Mouse (Mus musculus): ENCODE data around the gene Podxl. TPM values are rescaled to one million over a fixed set of nuclear protein-coding genes. Genes with fewer than 3 reads are reported as not detected.

The Podxl gene
- polyA plus RNA-seq, 1 experiment from 2014 or later, result 76.8 TPM

DNA sequence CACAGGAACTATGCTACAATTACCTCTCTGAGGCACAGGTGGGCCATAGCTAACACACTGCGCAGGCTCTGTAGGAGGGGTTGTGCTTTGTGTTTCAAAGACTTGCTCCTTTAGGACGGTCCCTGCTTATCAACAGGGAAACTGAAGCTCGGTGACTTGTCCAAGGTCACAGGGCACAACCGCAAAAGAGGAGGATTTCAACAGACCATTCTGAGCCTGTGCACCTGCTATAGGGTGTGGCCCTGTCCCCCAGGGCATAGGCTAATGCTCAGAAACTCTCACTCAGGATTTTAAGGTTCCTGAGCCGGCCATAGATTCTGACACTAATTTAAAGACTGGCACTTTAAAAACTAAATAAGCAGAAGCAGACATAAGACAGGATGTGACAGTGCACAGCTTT is 36.9 kb downstream of the Podxl start:
- H3K4me3 ChIP-seq (ENCODE audit: low read length), result no peak overlapping the region
- WGBS, result 79% methylated on average over 5 of the region's 5 CpGs

DNA sequence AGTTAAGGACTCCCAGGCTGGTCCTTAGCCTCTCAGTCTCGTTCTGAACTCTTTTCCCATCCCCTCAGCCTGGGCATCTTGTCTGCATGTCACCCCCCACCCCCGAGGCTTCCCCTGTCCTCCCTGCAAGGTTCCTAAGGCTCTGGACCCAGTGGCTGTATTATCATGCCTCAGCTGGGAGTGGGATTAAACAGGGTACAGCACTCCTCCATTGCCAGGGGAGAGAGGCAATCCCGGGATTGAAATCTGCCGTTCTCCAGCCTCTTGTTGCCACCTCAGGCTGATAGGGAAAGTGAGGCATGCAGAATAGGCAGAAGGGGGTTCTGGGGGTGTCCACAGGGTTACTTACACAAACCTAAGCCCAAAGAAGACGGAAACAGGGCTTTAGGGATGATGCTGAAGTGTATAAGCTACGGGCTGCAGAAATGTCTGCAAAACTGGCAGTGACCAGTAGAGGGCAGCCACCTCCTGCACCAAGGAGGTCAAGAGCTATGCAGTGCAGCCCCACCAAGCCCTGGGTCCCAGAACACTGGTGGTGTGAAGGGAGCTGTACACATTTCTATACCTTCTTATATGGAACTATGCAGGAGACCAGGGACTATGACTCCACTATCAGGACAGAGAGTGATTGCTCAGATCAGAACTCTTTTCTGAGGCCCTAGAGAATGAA is 38.4 kb downstream of the Podxl start:
- Histone ChIP-seq H3K36me3 (ENCODE audit: insufficient read depth, low read length) (no peaks in the 10 kb centered on the region; the same call in 1 of the 2 replicates), H3K27ac (ENCODE audit: low read length) (no peak overlapping the region), H3K4me2 (replicated peaks; ENCODE audit: low read depth, low read length) (no peak overlapping the region), H3K4me1 (ENCODE audit: insufficient read depth, low read length) (no peaks in the 10 kb centered on the region), H3K4me3 (ENCODE audit: low read length) (no peak overlapping the region), H3K9ac (replicated peaks; ENCODE audit: low read length) (no peak overlapping the region), H3K27me3 (ENCODE audit: insufficient read depth, low read length) (no peaks in the 10 kb centered on the region), H3K9me3 (ENCODE audit: low read length) (no peaks in the 10 kb centered on the region)
- peak; percentile 73 for ATAC-seq (ENCODE audit: low FRiP score, low TSS enrichment)
- WGBS, result 67% methylated on average over 6 of the region's 6 CpGs

More for the DNA sequence above, 36.9 kb downstream of the Podxl start:
- no peak for ATAC-seq (ENCODE audit: low FRiP score, low TSS enrichment)
- Histone ChIP-seq H3K36me3 (ENCODE audit: insufficient read depth, low read length) (no peaks in the 10 kb centered on the region; the same call in 1 of the 2 replicates), H3K4me1 (ENCODE audit: insufficient read depth, low read length) (no peaks in the 10 kb centered on the region), H3K9ac (replicated peaks; ENCODE audit: low read length) (0 out of 2 replicates have a peak overlapping the region, but pooled peaks have one; percentile 6), H3K27me3 (ENCODE audit: insufficient read depth, low read length) (no peaks in the 10 kb centered on the region), H3K9me3 (ENCODE audit: low read length) (no peaks in the 10 kb centered on the region), H3K27ac (ENCODE audit: low read length) (no peak overlapping the region), H3K4me2 (replicated peaks; ENCODE audit: low read depth, low read length) (no peak overlapping the region)

DNA sequence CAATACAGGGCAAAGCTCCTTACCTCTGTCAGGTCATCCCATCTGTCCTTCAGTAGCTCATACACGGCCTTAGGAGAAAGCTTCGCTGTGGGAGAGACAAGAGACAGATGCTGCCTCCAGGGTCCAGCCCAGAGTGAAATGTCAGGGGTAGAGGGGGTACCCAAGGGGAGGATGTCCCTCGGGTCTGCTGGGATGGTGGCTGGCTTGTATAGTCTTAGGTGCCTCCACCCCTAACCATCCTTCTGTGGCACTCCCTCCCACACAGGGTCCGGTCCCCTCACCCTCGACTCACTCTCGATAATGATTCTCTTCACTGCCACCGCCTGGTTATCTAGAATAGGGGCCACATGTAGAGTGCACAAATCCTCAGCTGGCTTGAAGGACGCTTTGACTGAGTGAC is 39.1 kb downstream of the Podxl start:
- no peaks in the 10 kb centered on the region for H3K9me3 ChIP-seq (ENCODE audit: low read length)
- no peaks in the 10 kb centered on the region; the same call in 1 of the 2 replicates for H3K36me3 ChIP-seq (ENCODE audit: insufficient read depth, low read length)
- no peak overlapping the region for H3K27ac ChIP-seq (ENCODE audit: low read length)
- no peaks in the 10 kb centered on the region for H3K4me1 ChIP-seq (ENCODE audit: insufficient read depth, low read length)
- no peak for ATAC-seq (ENCODE audit: low FRiP score, low TSS enrichment)
- H3K9ac ChIP-seq (replicated peaks; ENCODE audit: low read length), result no peak overlapping the region
- H3K27me3 ChIP-seq (ENCODE audit: insufficient read depth, low read length), result no peaks in the 10 kb centered on the region
- no peak overlapping the region for H3K4me2 ChIP-seq (replicated peaks; ENCODE audit: low read depth, low read length)
- no peak overlapping the region for H3K4me3 ChIP-seq (ENCODE audit: low read length)
- 74% methylated on average over 8 of the region's 8 CpGs for WGBS

DNA sequence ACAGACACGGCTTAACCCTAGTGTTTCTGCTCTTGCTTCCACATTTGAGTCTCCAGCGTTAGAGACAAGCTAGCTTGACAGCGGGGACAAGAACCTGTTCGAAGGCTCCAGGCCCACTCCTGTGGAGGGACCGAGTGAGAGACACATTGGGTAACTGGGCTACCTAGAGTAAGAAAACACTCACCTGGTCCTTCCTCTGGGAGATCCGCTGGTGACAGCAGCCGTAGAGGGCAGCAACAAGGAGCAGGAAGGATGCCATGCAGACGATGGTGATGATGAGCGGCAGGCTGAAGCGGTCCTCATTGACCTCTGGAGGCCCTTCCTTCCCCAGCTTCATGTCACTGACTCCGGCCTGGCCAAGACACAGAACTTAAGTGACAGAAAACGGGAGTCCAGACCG is 39.7 kb downstream of the Podxl start:
- H3K9ac ChIP-seq (replicated peaks; ENCODE audit: low read length), result no peak overlapping the region
- 86% methylated on average over 13 of the region's 13 CpGs for WGBS
- H3K36me3 ChIP-seq (ENCODE audit: insufficient read depth, low read length), result no peaks in the 10 kb centered on the region; the same call in 1 of the 2 replicates
- no peak overlapping the region for H3K4me3 ChIP-seq (ENCODE audit: low read length)
- H3K27me3 ChIP-seq (ENCODE audit: insufficient read depth, low read length), result no peaks in the 10 kb centered on the region
- ATAC-seq (ENCODE audit: low FRiP score, low TSS enrichment), result no peak
- no peak overlapping the region for H3K4me2 ChIP-seq (replicated peaks; ENCODE audit: low read depth, low read length)
- H3K4me1 ChIP-seq (ENCODE audit: insufficient read depth, low read length), result no peaks in the 10 kb centered on the region
- H3K27ac ChIP-seq (ENCODE audit: low read length), result no peak overlapping the region
- H3K9me3 ChIP-seq (ENCODE audit: low read length), result no peaks in the 10 kb centered on the region

DNA sequence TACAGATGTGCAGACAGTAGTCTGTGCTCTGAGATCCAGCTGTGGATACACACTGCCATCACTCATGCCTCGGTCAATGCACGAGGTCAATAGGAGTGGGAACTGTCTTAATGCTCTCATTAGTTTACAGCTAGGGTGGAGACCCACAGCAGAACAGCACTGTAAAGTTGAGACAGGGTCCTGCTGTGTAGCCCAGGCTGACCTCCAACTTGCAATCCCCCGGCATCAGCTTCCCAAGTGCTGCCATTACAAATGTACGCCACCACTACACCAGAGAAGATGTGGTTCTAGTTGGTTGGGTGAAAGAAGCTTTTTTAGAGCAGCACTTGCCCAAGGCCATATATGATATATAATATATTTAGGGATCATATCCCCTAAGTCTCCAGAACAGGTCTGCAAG is 40.1 kb downstream of the Podxl start:
- Histone ChIP-seq H3K27me3 (ENCODE audit: insufficient read depth, low read length) (no peaks in the 10 kb centered on the region), H3K9me3 (ENCODE audit: low read length) (no peaks in the 10 kb centered on the region), H3K36me3 (ENCODE audit: insufficient read depth, low read length) (no peaks in the 10 kb centered on the region; the same call in 1 of the 2 replicates), H3K4me1 (ENCODE audit: insufficient read depth, low read length) (no peaks in the 10 kb centered on the region), H3K4me3 (ENCODE audit: low read length) (no peak overlapping the region), H3K4me2 (replicated peaks; ENCODE audit: low read depth, low read length) (no peak overlapping the region), H3K27ac (ENCODE audit: low read length) (no peak overlapping the region), H3K9ac (replicated peaks; ENCODE audit: low read length) (no peak overlapping the region)
- ATAC-seq (ENCODE audit: low FRiP score, low TSS enrichment), result no peak
- WGBS, result 78% methylated on average over 4 of the region's 4 CpGs

DNA sequence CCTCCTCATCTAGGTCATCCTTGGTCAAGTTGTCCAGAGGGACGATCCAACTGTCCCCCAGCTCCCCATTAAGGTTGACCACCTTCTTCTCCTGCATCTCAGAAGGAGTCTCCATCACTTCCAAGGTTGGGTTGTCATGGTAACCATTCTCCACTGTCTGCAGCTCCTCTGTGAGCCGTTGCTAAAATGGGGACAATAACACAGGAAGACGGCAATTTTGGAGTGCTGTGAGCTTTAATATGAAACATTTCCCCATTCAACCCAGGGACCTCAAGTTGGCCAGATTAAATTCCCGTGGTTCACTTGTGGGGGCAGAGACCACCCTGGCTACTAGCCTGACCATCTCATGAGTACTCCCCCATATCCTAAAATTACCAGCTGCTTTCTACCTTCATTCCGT is 40.7 kb downstream of the Podxl start:
- Histone ChIP-seq H3K4me3 (ENCODE audit: low read length) (no peak overlapping the region), H3K36me3 (ENCODE audit: insufficient read depth, low read length) (no peaks in the 10 kb centered on the region; the same call in 1 of the 2 replicates), H3K9me3 (ENCODE audit: low read length) (no peaks in the 10 kb centered on the region), H3K27me3 (ENCODE audit: insufficient read depth, low read length) (no peaks in the 10 kb centered on the region), H3K9ac (replicated peaks; ENCODE audit: low read length) (no peak overlapping the region), H3K27ac (ENCODE audit: low read length) (no peak overlapping the region), H3K4me2 (replicated peaks; ENCODE audit: low read depth, low read length) (no peak overlapping the region), H3K4me1 (ENCODE audit: insufficient read depth, low read length) (0 out of 2 replicates have a peak, but pooled peaks cover under 1% of the 10 kb centered on the region)
- no peak for ATAC-seq (ENCODE audit: low FRiP score, low TSS enrichment)
- 49% methylated on average over 5 of the region's 5 CpGs for WGBS

DNA sequence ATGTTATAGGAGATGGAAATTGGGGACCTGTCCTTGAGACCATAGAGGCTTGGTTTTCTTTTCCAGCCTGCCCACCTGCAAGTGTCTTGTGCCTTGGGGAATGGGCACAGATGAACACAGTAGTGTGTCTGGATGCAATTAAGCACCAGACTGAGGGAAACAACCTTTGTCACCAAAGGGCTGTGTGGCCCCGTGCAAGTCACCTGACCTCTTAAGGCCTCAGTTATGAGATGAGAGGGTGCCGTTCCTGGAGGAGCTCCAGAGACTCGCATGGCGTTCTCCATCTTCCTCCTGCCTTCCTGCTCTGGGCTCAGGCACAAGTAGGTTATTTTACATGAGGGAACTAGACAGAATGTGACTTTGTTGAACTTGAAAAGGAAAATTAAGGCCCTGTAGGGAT is 41.3 kb downstream of the Podxl start:
- no peak for ATAC-seq (ENCODE audit: low FRiP score, low TSS enrichment)
- Histone ChIP-seq H3K27ac (ENCODE audit: low read length) (no peak overlapping the region), H3K27me3 (ENCODE audit: insufficient read depth, low read length) (no peaks in the 10 kb centered on the region), H3K36me3 (ENCODE audit: insufficient read depth, low read length) (no peaks in the 10 kb centered on the region; the same call in 1 of the 2 replicates), H3K4me2 (replicated peaks; ENCODE audit: low read depth, low read length) (no peak overlapping the region), H3K4me1 (ENCODE audit: insufficient read depth, low read length) (peaks cover 7% of the 10 kb centered on the region; the same call in 1 of the 2 replicates), H3K9me3 (ENCODE audit: low read length) (no peaks in the 10 kb centered on the region), H3K9ac (replicated peaks; ENCODE audit: low read length) (no peak overlapping the region), H3K4me3 (ENCODE audit: low read length) (no peak overlapping the region)
- WGBS, result 88% methylated on average over 4 of the region's 4 CpGs

DNA sequence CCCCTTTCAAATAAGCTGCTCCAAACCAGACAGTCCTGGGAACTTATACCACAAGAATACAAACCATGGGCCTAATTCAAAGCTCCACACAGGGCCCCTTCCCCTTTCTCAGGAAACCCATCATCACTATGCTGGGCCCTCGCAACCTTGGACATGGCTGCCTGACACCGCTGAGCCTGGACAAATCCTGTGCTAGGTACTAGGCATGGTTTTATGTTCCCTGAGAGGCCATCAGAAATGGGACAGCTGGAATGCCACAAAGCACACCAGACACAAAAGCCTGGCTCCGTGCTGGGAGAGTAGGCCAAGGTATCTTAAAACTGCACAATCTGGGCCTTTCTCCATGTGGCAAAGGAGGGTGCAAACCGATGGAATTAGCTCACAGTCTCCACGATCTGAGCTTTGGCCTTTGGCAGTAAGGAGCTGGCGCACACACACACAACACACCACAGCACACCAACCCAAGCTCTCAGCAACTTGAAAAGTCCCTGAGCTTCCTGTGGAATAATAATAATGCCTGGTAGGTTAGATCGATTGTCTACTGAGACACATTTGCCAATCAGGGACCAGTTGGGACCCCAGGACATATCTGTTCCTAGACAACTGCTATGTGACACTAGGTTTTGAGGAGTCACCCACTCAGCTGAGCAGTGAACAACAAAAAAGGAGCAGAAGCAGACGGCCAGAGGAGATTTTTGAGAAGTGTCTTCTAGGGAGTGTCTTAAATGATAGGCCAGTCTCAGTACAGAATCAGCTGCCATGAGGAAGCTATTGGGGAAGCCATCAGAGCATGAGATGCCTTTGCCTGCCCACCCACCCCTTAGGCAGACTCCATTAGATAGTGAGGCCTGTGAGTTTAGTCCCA is 42.1 kb downstream of the Podxl start:
- H3K4me3 ChIP-seq (ENCODE audit: low read length), result no peak overlapping the region
- H3K27me3 ChIP-seq (ENCODE audit: insufficient read depth, low read length), result no peaks in the 10 kb centered on the region
- peaks cover 11% of the 10 kb centered on the region for H3K4me1 ChIP-seq (ENCODE audit: insufficient read depth, low read length)
- H3K9ac ChIP-seq (replicated peaks; ENCODE audit: low read length), result no peak overlapping the region
- no peak overlapping the region for H3K27ac ChIP-seq (ENCODE audit: low read length)
- no peaks in the 10 kb centered on the region; the same call in 1 of the 2 replicates for H3K36me3 ChIP-seq (ENCODE audit: insufficient read depth, low read length)
- H3K4me2 ChIP-seq (replicated peaks; ENCODE audit: low read depth, low read length), result no peak overlapping the region
- H3K9me3 ChIP-seq (ENCODE audit: low read length), result no peaks in the 10 kb centered on the region
- no peak for ATAC-seq (ENCODE audit: low FRiP score, low TSS enrichment)
- 83% methylated on average over 8 of the region's 8 CpGs for WGBS

DNA sequence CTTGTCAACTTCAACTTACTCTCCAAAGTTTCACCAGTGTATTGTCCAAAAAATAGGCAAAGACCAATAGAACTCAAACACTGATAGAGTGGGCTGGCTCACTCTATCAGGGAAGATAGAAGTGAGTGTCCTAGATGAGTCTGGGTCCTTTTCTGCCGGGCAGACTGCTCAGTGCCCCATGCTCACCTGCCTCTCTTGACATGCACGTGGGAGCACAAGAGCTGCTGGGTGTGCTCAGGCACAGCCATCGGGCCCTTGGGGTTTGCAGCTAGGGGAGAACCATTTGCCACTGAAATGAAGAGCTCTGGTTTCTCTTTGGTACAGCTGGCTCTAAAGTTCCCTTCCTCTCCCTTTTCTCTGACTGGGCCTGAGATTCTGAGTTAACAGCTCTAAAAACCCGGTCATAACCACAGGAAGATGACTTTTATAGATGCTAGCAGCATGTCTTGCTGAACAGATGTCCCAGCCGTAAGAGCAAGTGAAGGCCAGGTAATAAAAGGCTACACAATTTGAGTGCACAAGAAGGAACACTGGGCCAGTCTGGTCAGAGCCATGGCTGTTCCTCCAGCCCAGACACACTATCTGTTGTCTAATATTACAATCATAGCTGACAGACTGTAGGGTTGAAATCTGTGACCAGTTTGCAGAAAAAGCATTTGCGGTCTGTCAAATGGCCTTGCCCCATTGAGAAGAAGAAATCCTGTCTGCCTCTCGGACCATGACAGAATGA is 43.1 kb downstream of the Podxl start:
- no peaks in the 10 kb centered on the region; the same call in 1 of the 2 replicates for H3K36me3 ChIP-seq (ENCODE audit: insufficient read depth, low read length)
- H3K4me1 ChIP-seq (ENCODE audit: insufficient read depth, low read length), result peaks cover 11% of the 10 kb centered on the region
- no peak overlapping the region for H3K4me3 ChIP-seq (ENCODE audit: low read length)
- no peaks in the 10 kb centered on the region for H3K27me3 ChIP-seq (ENCODE audit: insufficient read depth, low read length)
- ATAC-seq (ENCODE audit: low FRiP score, low TSS enrichment), result no peak
- H3K27ac ChIP-seq (ENCODE audit: low read length), result no peak overlapping the region
- WGBS, result 53% methylated on average over 7 of the region's 7 CpGs
- H3K4me2 ChIP-seq (replicated peaks; ENCODE audit: low read depth, low read length), result no peak overlapping the region
- no peaks in the 10 kb centered on the region for H3K9me3 ChIP-seq (ENCODE audit: low read length)
- H3K9ac ChIP-seq (replicated peaks; ENCODE audit: low read length), result no peak overlapping the region
